Mouse (Mus musculus): ENCODE results near the gene Sds.

- TF ChIP-seq CTCF (conservative IDR thresholded peaks at IDR 0.05; ENCODE audit: low read length), result no peak
- no peak for TF ChIP-seq NANOG (IDR thresholded peaks at IDR 0.05; ENCODE audit: borderline replicate concordance, low read length)
These were observed 17.2 kb upstream of the Sds start for GRCm38 (mm10) chr5:120459133-120459532.

Data from E14TG2a.4 (cell line).